Mouse (Mus musculus): ENCODE data around the gene Tnnt1.

The Tnnt1 gene

DNA sequence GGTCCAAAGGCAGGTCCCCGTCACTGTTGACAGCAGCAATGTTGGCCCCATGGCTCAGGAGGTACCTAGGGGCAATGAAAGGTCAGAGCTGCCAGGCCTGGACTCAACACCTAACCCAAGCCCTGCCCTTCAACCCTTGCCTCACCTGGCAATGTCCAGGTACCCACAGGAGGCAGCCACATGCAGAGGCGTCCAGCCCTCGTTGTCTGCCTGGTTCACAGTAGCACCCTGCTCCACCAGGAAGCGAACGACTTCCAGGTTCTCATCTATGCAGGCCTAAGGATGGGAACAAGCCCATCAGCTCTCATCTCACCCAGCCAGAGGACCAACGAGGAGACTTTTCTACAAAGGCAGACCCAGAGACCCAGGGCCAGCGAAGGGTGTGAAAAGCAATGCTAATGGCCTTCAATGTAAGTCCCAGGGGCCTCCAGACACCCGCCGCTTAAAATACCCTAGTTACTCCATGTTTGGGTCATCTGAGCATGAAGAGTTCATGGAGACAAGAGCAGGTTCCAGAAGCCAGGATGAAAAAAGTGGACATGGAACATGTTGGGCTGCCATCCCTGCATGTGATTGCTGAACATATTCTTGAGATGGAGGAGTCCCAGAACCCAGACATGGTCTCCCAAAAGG lies 18.8 kb downstream of the Tnnt1 start:
- DNase-seq (ENCODE audit: low spot score) = no peak

DNA sequence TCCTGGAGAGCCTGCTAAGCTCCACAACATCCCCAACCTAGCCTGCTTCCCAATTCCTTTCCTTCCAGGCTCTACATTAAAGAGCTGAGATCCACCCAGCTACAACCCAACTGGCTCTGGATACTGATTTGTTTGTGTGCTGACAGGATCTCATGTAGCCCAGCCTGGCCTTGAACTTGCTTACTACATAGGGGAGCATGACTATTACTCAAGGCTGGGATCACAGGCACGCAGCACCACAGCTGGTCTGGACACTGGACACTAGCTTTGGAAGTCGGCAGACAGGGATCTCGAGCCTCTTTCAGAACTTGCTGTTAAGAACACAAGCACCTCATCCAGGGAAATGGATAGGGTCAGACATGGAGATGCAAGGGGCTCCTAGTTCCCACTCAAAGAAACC lies 19.7 kb downstream of the Tnnt1 start:
- DNase-seq (ENCODE audit: low spot score) = no peak

DNA sequence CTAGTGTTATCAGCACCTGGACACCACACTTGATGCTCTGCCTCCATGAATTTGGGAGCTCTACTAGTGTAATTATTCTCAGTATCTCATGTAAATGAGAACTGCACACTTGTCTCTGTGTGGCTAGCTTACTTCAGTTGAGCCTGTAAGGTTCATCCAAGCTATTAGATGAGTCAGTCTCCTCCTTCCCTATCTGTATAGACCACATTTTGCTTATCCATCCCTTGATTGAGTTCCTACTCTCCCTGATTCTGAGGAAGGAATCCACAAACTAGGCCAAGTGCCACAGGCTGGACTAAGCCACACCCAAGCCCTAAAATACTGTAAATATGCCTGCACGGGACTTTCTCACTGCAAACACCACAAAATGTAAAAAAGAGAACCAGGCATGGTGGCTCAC lies 22.2 kb downstream of the Tnnt1 start:
- DNase-seq (ENCODE audit: low spot score) = no peak

DNA sequence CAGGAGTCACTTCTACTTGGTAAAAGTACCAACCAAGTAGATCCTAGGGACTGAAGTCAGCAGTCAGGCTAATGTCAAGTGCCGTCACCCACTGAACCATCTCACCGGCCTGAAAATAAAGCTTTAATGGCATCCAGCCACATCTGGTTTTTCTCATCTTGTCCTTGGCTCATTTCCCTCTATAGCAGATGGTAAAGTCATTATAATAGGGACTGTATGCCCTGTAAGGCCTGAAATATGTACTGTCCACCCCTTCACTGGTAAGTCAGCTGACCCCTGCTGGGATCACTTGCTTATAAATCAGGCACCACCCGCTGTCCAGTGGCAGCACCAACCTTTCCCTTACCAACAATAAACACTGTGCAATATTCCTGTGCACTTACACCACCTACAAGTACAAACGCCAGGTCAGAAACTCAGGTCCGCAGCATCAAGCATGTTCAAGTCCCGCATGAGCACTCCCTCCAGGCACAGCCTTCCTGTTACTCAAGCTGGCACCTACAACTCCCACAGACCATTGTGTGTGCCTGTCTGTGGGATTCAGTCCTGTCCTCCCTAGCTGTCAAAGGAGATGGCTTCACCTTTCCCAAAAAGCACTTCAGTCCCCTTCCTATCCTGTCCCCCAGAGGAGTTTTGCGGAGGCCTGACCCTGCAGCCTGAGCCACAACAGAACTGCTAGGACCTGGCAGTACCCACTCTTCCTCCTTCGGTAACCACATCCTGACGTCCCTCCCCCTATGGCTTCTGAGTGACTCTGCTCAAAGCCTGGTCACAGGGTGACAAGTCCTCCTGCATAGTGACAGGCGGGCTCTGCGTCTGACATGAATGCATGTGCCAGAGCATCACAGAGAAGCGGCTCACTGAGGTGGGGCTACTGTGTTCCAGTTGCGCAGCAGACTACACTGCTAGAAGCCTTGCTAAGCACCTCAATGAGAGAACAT lies 23.6 kb downstream of the Tnnt1 start:
- DNase-seq (ENCODE audit: low spot score) = no peak

DNA sequence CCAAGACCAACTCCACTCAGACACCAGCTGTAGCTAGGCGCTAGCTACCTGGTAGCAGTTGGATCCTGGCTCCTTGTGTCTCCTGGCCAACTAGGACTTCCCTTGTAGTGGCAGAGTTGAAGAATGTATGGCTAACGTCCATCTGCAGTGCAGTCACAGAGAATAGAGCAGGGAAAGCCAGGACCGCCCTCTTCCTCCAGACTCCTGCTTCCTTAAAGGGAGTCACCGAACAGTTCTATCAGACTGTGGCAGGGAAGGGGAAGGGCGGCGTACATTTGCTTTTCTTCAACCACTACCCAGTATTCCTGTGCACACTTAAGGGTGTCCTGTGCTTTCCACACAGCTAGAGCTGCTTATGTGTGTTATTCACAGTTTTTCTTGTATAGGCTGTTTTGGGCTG lies 24.9 kb downstream of the Tnnt1 start:
- no peak for DNase-seq (ENCODE audit: low spot score)

DNA sequence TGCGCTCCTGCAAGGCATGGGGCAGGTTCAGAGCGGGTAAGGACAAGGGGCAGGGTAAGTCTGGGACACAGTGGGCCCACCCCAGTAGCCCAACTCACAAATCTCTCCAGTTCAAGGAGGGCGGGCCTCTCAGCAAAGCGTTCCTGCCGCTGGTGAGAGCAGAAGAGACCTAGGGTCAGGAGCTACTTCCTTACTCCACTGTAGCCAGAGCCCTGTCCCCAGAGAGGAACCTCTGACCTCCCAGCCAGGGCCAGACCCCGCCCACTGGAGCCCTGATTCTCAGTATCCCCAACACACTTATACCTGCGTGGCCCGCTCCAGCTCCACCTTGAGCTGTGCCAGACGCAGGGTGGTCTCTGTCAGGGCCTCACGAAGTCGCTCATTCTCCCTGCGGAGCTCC lies 33.9 kb downstream of the Tnnt1 start:
- DNase-seq (ENCODE audit: low spot score) = no peak

DNA sequence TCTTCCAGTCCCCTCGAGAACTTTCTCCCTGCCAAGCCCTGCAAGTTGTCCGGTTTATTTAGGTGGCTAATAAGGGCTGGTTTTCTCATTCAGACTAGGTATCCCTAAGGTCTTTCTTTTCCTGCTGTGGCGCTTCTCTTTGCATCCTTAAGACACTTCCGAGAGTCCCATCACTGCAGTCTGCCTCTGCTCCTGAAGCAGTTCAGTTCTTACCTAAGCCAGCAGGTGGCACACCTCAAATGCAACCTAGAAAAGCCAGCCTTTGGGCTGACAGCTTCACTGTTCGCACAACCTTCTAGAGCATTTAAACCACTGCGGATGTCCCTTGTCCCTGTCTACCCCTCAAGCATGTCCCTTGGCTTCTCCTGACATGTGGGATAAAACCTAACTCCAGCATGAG lies 36.5 kb downstream of the Tnnt1 start:
- DNase-seq (ENCODE audit: low spot score) = no peak

DNA sequence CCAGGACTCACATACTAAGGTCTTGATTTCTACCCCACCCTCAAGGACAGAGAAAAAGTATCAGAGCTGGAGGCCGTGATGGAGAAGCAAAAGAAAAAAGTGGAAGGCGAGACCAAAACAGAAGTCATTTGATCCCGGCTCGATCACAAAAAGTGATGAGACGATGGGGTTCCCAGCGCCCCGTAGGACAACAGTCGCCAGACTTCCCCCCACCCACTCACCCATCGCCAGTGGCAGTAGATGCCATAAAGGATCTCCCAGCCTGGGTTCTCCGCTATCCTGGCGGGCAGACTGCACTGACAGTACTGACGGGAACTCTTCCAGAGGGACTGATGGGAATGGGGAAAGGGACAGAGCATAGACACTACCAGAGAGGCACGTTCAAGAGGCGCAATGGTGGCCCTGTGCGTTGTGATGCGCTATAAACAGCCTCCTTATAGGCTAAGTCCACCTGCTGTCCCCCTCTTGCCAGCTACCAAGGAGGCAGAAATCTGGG lies 37.3 kb downstream of the Tnnt1 start:
- no peak for DNase-seq (ENCODE audit: low spot score)

DNA sequence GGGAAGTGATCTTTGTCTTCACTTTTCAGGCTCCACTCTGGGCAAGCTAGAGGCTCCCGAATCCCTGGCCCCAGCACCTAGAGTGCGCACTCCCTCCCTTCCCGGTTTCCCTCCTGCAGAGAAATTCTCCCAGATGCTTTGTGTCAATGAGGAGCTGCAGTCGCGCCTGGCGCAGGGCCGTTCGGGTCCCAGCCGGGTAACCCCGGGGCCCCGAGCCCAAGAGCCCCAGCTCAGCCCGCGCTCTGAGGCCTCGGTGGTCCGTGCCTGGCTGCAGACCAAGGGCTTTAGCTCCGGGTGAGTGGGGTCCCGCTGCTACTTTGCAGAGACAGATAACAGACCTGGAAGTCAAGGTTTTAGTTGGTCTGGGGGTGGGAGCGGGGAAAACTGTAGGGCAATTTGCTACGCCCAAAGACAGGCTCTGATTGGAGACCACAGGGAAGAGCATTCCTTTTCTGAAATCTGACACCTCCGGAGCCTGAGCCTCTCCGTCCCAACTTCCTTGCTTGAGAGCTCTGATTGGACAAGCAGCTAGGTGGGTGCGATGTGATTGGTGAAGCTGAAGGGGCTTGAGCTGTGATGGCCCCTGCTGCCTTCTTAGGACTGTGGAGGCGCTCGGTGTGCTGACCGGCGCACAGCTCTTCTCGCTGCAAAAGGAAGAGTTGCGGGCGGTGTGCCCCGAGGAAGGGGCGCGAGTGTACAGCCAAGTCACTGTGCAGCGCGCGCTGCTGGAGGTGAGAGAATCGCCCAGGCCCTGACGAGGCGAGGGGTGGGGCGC lies 38.0 kb downstream of the Tnnt1 start:
- no peak for DNase-seq (ENCODE audit: low spot score)

DNA sequence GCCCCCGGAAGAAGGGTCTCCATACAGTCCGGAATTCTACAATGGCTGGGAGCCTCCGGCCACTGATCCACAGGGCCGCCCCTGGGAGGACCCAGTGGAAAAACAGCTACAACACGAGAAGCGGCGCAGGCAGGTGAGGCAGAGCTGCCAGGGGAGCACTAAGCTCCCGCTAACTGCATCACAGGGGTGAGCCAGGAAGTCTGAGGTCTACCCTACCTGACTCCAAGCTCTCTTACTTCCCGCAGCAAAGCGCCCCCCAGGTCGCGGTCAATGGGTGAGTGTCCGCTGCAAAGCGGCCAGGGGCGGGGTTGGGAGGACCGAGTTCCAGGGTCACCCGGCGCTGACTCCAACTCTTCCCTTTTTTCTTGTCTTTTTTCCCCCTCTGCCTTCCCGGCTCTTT lies 42.2 kb downstream of the Tnnt1 start:
- DNase-seq (ENCODE audit: low spot score) = no peak

DNA sequence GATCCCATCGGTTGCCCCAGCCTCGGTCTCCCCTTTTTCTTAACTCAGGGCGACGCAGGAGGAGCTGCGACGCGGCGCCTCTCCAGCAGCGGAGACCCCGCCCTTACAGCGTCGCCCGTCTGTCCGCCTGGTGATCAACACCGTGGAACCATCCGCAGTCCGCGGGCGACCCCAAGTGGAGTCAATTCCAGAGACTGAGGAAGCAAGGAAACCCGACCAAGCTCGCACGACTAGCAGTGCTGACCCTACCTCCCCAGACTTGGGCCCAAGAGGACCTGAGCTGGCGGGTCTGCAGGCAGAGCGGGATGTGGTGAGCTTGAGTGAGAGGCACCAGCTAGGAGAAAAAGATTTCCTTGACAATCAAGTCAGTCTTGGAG lies 45.0 kb downstream of the Tnnt1 start:
- DNase-seq (ENCODE audit: low spot score) = peak; percentile 57

DNA sequence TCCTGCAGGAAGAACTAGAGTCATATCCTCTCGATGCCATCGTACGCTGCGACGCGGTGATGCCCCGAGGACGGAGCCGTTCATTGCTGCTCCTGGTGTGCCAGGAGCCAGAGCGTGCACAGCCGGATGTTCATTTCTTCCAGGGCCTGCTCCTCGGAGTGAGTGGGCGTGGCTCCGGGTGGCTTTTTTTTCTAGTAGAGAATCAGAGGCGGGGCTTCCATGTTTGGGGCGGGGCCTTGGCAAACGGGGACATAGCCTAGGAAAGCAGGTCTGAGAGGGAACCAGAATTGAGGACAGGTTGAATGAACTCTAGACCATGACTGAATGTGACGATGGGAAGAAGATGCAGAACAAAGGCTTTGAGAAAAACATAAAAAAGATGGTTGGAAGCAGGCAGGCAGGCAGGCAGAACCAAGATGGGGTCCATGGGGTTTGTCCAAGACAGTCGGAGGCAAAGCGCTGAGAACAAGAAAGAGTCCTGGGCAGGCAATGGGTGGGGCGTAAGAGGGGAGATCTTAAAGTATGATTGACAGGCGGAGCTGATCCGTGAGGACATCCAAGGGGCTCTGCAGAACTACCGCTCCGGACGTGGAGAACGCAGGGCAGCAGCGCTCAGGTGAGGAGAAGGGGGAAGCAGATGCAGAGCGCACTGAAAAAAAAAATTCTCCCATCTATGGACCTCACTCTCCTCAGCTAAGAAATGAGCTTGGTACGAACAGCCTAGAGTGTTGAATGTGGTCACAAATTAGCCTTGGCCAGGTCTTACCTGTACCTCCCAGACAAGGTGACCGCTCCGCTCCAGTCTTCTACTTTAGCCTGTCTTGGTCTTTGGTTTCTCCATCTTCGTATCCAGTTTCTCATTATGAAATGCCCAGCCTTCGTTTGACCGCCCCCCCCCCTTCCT lies 45.7 kb downstream of the Tnnt1 start:
- DNase-seq (ENCODE audit: low spot score) = no peak

DNA sequence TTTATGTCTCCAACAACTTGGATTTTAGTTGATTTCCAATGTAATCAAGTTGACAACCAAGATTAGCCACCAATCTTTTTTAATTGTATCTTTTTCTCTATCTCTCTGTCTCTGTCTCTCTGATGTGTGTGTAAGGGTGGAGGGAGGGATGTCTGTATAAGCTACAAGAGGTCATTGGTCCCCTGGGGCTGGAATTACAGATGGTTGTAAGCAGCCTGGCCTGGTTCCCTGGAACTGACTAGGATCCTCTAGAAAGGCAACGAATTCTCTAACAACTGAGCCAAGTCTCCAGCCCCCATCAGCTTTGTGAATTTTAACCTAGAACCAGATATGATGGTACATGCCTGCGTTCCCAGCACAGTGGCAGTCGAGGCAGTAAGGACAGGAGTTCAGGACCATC lies 48.4 kb downstream of the Tnnt1 start:
- DNase-seq (ENCODE audit: low spot score) = no peak

DNA sequence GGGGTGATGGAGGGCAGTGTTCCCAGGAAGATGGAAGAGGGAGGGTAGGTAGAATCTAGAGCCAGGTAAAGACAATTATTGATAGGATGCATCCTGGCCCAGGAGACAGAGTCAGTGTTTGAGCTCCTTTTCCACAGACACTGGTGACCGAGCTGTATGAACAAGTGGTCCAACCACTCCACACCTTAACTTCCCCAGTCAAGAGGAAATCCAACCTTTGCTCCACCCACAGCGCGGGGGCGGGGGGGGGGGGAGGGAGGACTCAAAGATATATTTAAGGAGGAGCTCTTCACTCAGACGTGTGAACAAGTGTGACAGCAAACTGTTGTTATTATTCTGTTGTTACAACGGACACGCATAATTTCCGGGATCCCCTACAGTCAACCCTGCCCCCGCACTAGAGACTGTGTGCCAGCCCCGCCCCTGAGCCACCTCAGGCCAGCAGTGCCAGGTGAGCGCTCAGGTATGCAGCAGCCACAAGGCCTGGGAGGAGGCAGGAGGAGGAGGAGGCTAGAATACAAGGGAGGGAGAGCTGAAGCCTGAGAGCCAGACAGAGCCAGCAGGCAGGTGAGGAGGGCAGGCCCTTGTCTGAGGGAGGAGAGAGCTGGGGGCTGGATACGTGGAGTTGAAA lies 51.9 kb downstream of the Tnnt1 start:
- DNase-seq (ENCODE audit: low spot score) = no peak

DNA sequence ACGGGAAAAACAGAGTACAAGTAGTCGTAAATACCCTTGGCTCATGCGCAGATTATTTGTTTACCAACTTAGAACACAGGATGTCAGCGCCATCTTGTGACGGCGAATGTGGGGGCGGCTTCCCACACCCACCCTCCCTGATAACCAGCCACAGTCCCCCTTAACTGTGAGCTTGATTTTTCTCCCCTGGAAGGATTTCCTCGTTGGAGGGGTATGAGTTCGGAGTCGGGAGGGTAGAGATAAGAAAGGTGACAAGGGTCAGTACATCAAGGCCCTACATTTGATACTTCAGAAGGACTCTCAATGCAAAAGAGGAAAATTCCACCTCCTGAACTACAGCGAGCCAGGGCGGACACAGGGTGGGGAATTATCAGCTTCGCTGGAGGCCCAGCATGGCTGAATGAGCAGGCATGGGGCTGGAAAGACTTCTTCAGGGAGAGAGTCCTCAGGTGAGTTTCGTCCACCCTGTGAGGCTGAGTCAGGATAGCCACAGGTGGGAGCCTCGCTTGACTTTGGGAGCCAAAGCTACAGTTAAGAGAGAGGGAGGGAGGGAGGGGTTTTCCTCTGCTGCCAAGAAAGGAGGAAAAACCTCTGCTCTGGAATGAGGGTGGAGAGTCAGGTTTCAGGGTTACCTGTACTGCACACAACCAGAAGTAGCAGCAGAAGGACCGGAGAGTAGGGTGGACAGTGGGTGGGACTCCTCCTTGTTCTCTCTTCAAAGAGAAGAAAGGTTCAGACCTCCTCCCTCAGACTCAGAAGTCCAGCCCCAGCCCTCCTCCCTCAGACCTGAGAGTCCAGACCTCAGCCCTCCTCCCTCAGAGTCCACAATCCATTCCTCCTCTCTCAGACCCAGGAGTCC lies 55.4 kb downstream of the Tnnt1 start, which contains the start of gene Eps8l1:
Gene Eps8l1 (plus strand): TSS at position 99 of the 859 bp plus-strand sequence.
- DNase-seq (ENCODE audit: low spot score) = no peak
